9 mouse cellular contexts compared by ENCODE assay signal in the genomic region with DNA sequence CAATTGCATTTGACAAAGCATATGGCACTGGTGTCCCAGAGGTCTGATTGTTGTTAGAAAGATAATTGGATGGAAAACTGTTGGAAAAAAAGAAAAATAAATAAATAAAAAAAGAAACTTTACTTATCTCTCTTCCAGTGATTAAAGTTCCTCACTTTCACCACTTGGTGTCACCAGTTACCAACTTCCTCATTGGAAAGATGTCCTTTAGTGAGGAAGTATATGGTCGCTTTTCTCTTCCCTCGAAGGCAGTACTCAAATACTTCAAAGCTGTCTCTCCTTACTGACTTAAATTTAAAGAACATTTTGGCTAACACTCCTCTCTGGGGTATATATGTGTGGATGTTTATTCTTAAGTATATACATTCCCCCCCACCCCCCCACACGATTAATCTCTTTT. TPM values are rescaled to one million over a fixed set of nuclear protein-coding genes. Genes with fewer than 3 reads are reported as not detected.
DNase-seq lines count a peak whose midpoint lies in the region; ATAC-seq and TF ChIP-seq lines count a peak whose summit lies in the region.
"Had no signal": no experiment of that assay in that cellular context is flagged by ENCODE, and none has a peak within 500 bp of the region (broad histone marks: within the 10 kb centered on the region; RNA-seq: fewer than 3 reads in every experiment).

No protein-coding gene starts in this region.

- no peak for DNase-seq in hindbrain, embryonic 10.5 days (ENCODE audit: low spot score)
- peak; percentile 31 for DNase-seq in ES-E14 (ENCODE audit: low read depth, low spot score)
- DNase-seq in layer of hippocampus, postnatal 10 days (ENCODE audit: low spot score in 2 of 2), result no peak
- no peak for DNase-seq in adrenal gland, postnatal 25 days
- no peak for DNase-seq in urinary bladder, postnatal 10 days (ENCODE audit: low spot score)
- DNase-seq: kidney, postnatal 25 days had no signal

- 49% methylated on average over 3 of the region's 3 CpGs for WGBS in hindbrain, embryonic 15.5 days
- 74% methylated on average over 3 of the region's 3 CpGs for WGBS in hindbrain, embryonic 10.5 days

- H3K27me3 ChIP-seq in hindbrain, embryonic 15.5 days, result no peaks in the 10 kb centered on the region
- H3K27me3 ChIP-seq in hindbrain, embryonic 10.5 days (ENCODE audit: insufficient read depth, poor library complexity, severe bottlenecking), result no peaks in the 10 kb centered on the region

- H3K4me1 ChIP-seq in hindbrain, embryonic 15.5 days (replicated peaks), result no peaks in the 10 kb centered on the region
- H3K4me1 ChIP-seq in hindbrain, embryonic 10.5 days (replicated peaks), result peaks cover 6% of the 10 kb centered on the region
- H3K4me1 ChIP-seq in ES-E14 (ENCODE audit: control insufficient read depth in 2 of 2, insufficient read depth in 2 of 2, low read length in 2 of 2, poor library complexity in 1 of 2), result no peaks in the 10 kb centered on the region

- H3K9ac ChIP-seq in hindbrain, embryonic 15.5 days, result no peak overlapping the region
- no peak overlapping the region for H3K9ac ChIP-seq in ES-E14 (ENCODE audit: insufficient read depth, low read depth, low read length, poor library complexity, severe bottlenecking)

- no peak overlapping the region for H3K4me3 ChIP-seq in hindbrain, embryonic 15.5 days
- H3K4me3 ChIP-seq in hindbrain, embryonic 10.5 days, result no peak overlapping the region
- H3K4me3 ChIP-seq in ES-E14 (ENCODE audit: insufficient read depth in 1 of 2, low read depth in 1 of 2, low read length in 2 of 2, poor library complexity in 1 of 2, severe bottlenecking in 1 of 2), result no peak overlapping the region

- 0 out of 2 replicates have a peak, but pooled peaks have one; percentile 24 for ATAC-seq in hindbrain, embryonic 15.5 days (ENCODE audit: low FRiP score, low read depth)
- ATAC-seq in erythroid progenitor cell, adult 5-6 weeks (replicated peaks; ENCODE audit: low FRiP score, poor library complexity, severe bottlenecking), result 0 out of 2 replicates have a peak, but pooled peaks have one; percentile 58
- peak; percentile 63 for ATAC-seq in megakaryocyte progenitor cell, adult 5-6 weeks (replicated peaks; ENCODE audit: poor library complexity)

- H3K9me3 ChIP-seq in hindbrain, embryonic 15.5 days, result no peaks in the 10 kb centered on the region
- H3K9me3 ChIP-seq in hindbrain, embryonic 10.5 days, result no peaks in the 10 kb centered on the region
- no peaks in the 10 kb centered on the region for H3K9me3 ChIP-seq in ES-E14 (ENCODE audit: control insufficient read depth, insufficient read depth, low read depth, low read length)

- peaks cover 53% of the 10 kb centered on the region for H3K36me3 ChIP-seq in hindbrain, embryonic 15.5 days
- H3K36me3 ChIP-seq in hindbrain, embryonic 10.5 days, result peaks cover 64% of the 10 kb centered on the region
- peaks cover 8% of the 10 kb centered on the region for H3K36me3 ChIP-seq in ES-E14 (ENCODE audit: control insufficient read depth, insufficient read depth, low read length, poor library complexity, severe bottlenecking)

- no peak overlapping the region for H3K4me2 ChIP-seq in hindbrain, embryonic 15.5 days

- in situ Hi-C loops in ES-E14 (cut with MboI; ENCODE audit: low sequenced_read_pairs in 2 of 2, unreplicated experiment in 2 of 2), result no loop called here

- no peak overlapping the region for H3K27ac ChIP-seq in hindbrain, embryonic 15.5 days (replicated peaks)
- no peak overlapping the region for H3K27ac ChIP-seq in hindbrain, embryonic 10.5 days
- H3K27ac ChIP-seq in ES-E14 (ENCODE audit: insufficient read depth, low read depth, low read length, poor library complexity, severe bottlenecking), result no peak overlapping the region

TF ChIP-seq in ES-E14, 5 proteins besides CTCF, POLR2A, EP300 and RAD21:
- TF ChIP-seq ZC3H11A (IDR thresholded peaks at IDR 0.05; ENCODE audit: borderline replicate concordance, low read depth, low read length) (0 out of 2 replicates have a peak, but pooled peaks have one; percentile 40), HCFC1 (IDR thresholded peaks at IDR 0.05; ENCODE audit: borderline replicate concordance, insufficient read depth, low read length) (no peak)
TF ChIP-seq in ES-E14: peak in this region for 1.

RNA-seq across cellular contexts. Expression of gene Sh3glb1, which starts 28.1 kb away (rescaled TPM):
- 111 and 112 TPM in 2 replicates for polyA plus RNA-seq in hindbrain, embryonic 15.5 days (2015; fragmentation: Nextera tagmentation; extraction: Ambion mirVana)
- polyA plus RNA-seq in hindbrain, embryonic 10.5 days (2016; fragmentation: Nextera tagmentation; extraction: Ambion mirVana), result 75.9 and 82.2 TPM in 2 replicates
- total RNA-seq in ES-E14 (2012; rRNA removed), result 19.4 and 36.2 TPM in 2 replicates
- 181 and 202 TPM in 2 replicates for total RNA-seq in erythroid progenitor cell, adult 5-6 weeks (2015; ENCODE audit: low replicate concordance)
- 166 and 182 TPM in 2 replicates for total RNA-seq in erythroid progenitor cell, adult 5-6 weeks (2017; ENCODE audit: low replicate concordance)
- total RNA-seq in megakaryocyte progenitor cell, adult 5-6 weeks (2015), result 54.3 and 70.0 TPM in 2 replicates
- 25.5 and 30.3 TPM in 2 replicates for total RNA-seq in megakaryocyte progenitor cell, adult 5-6 weeks (2017)
- 100 to 1,000 TPM; 101 to 110 TPM for total RNA-seq in layer of hippocampus, postnatal 10 days (2021)
- 180 and 199 TPM in 2 replicates for total RNA-seq in adrenal gland, postnatal 25 days (2021)
